Mouse (Mus musculus) bone marrow, adult 2 months (tissue): ENCODE data around the gene Gpr176.

Experiments used
- CTCF ChIP-seq: fragments of 200-500 bp; IDR thresholded peaks from 2 replicates; pipeline ENCODE4 v1.5.1; 2011; ENCODE audit warnings: low read length, control low read depth; ENCODE audit not compliant: control insufficient read depth, insufficient read depth
- POLR2A ChIP-seq: fragments of 200-500 bp; IDR thresholded peaks from 2 replicates; pipeline ENCODE4 v1.6.1; 2011; ENCODE audit warnings: low read depth, mild to moderate bottlenecking, control low read depth, low read length, borderline replicate concordance; ENCODE audit not compliant: control insufficient read depth

- TF ChIP-seq POLR2A (no peak), CTCF (no peak)
Measured at GRCm38 (mm10) chr2:118390072-118390471, 16.9 kb upstream of the Gpr176 start.
